Mouse (Mus musculus): ENCODE results near the gene Zfand2b. TPM values are rescaled to one million over a fixed set of nuclear protein-coding genes. Genes with fewer than 3 reads are reported as not detected.

The Zfand2b gene
- polyA plus RNA-seq, 1 experiment from 2014 or later, result 41.0 TPM

DNA sequence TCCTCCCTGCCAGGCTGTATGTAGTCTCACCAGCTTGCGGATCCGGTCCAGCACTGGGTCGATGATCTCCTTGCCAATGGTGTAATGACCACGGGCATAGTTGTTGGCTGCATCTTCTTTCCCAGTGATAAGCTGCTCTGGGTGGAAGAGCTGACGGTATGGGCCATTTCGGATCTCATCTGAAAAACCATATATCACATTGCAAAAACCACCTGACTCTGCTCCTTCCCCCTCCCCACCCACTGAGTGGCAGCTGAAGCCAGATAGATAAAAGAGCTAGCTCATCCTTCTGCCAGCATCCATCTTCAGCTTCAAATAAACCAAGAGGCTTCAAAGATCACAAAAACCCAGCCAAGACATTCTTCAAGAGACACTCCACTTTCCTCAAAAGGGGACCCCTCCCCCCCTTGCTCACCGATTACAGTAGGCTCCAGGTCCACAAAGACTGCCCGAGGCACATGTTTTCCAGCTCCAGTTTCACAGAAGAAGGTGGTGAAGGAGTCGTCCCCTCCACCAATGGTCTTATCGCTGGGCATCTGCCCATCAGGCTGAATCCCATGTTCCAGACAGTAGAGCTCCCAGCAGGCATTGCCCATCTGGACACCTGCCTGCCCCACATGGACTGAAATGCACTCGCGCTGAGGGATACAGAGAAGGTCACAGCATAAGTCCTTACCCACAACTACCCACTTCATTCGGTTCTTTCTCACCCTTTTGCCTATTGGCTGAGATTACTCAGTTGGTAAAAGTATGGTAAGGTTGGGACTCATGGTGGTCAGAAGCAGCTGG is 48.5 kb downstream of the Zfand2b start:
- Histone ChIP-seq H3K27ac (ENCODE audit: low read length) (peak overlapping the region; percentile 97), H3K36me3 (ENCODE audit: control insufficient read depth, insufficient read depth) (peaks cover 41% of the 10 kb centered on the region), H3K27me3 (ENCODE audit: control insufficient read depth, insufficient read depth, low read depth, low read length) (peaks cover 14% of the 10 kb centered on the region), H3K9me3 (replicated peaks; ENCODE audit: control insufficient read depth, low read length) (no peaks in the 10 kb centered on the region), H3K4me3 (ENCODE audit: low read depth, low read length) (peak overlapping the region; percentile 83), H3K9ac (ENCODE audit: low read depth, low read length) (peak overlapping the region; percentile 87), H3K4me1 (ENCODE audit: control insufficient read depth, low read depth, low read length) (peaks cover 67% of the 10 kb centered on the region), H3K4me2 (ENCODE audit: low read depth, low read length) (peak overlapping the region; percentile 97)
- peak; percentile 51 for ATAC-seq (ENCODE audit: low read depth)
- WGBS (ENCODE audit: insufficient replicate concordance), result 38% methylated on average over 13 of the region's 13 CpGs

GRCm38 (mm10) chr1:75217893-75218226 is 49.4 kb downstream of the Zfand2b start:
- peak overlapping the region; percentile 97 for H3K4me2 ChIP-seq (ENCODE audit: low read depth, low read length)
- peak overlapping the region; percentile 87 for H3K9ac ChIP-seq (ENCODE audit: low read depth, low read length)
- WGBS (ENCODE audit: insufficient replicate concordance), result 1% methylated on average over 6 of the region's 6 CpGs
- no peaks in the 10 kb centered on the region for H3K9me3 ChIP-seq (replicated peaks; ENCODE audit: control insufficient read depth, low read length)
- peaks cover 41% of the 10 kb centered on the region for H3K36me3 ChIP-seq (ENCODE audit: control insufficient read depth, insufficient read depth)
- peaks cover 14% of the 10 kb centered on the region for H3K27me3 ChIP-seq (ENCODE audit: control insufficient read depth, insufficient read depth, low read depth, low read length)
- H3K4me1 ChIP-seq (ENCODE audit: control insufficient read depth, low read depth, low read length), result peaks cover 59% of the 10 kb centered on the region
- peak overlapping the region; percentile 97 for H3K27ac ChIP-seq (ENCODE audit: low read length)
- peak overlapping the region; percentile 83 for H3K4me3 ChIP-seq (ENCODE audit: low read depth, low read length)
- no peak for ATAC-seq (ENCODE audit: low read depth)

DNA sequence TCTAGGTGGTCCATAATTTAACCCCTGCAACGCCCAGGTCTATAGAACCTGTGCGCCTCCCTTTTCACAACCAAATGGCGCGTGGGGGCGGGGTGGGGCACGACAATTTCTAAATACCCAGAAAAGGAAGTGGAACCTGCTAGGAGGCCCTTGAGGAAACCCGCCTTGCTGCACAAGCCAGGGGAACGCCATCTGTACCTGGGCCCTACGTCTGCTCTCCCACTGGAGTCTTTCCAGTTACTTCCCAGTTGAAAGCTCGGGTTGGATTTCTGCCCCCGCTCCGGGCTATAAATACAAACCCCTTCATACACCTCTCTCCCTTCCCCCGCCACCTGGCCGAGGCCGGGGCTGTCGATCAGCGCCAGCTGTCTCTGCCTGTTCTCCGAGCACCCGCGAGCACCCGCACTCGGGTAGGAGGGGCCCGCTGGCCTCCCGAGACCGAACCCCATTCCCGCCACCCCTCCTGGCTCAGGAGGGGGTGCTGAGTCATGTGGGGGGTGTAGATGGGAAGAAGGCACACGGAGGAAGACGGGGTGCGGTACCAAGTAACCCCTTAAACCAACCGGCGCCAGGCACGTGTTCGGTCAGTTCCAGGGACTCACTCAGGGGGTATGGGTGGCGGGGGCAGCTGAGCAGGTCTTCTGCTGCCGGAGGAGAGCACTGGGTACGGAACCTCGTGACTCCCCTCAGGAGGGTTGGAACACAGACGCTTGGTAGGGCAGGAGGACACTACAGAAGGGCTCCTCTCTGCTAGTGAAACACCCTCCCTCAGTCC is 50.0 kb downstream of the Zfand2b start:
- H3K9ac ChIP-seq (ENCODE audit: low read depth, low read length), result peak overlapping the region; percentile 87
- WGBS (ENCODE audit: insufficient replicate concordance), result under 1% methylated on average over 38 of the region's 38 CpGs
- peaks cover 14% of the 10 kb centered on the region for H3K27me3 ChIP-seq (ENCODE audit: control insufficient read depth, insufficient read depth, low read depth, low read length)
- ATAC-seq (ENCODE audit: low read depth), result peak; percentile 64
- H3K9me3 ChIP-seq (replicated peaks; ENCODE audit: control insufficient read depth, low read length), result no peaks in the 10 kb centered on the region
- peak overlapping the region; percentile 97 for H3K27ac ChIP-seq (ENCODE audit: low read length)
- peak overlapping the region; percentile 83 for H3K4me3 ChIP-seq (ENCODE audit: low read depth, low read length)
- H3K4me2 ChIP-seq (ENCODE audit: low read depth, low read length), result peak overlapping the region; percentile 97
- H3K36me3 ChIP-seq (ENCODE audit: control insufficient read depth, insufficient read depth), result peaks cover 36% of the 10 kb centered on the region
- H3K4me1 ChIP-seq (ENCODE audit: control insufficient read depth, low read depth, low read length), result peaks cover 53% of the 10 kb centered on the region

- Histone ChIP-seq H3K4me1 (ENCODE audit: control insufficient read depth, low read depth, low read length) (peaks cover 46% of the 10 kb centered on the region), H3K27me3 (ENCODE audit: control insufficient read depth, insufficient read depth, low read depth, low read length) (peaks cover 14% of the 10 kb centered on the region), H3K4me2 (ENCODE audit: low read depth, low read length) (peak overlapping the region; percentile 97), H3K36me3 (ENCODE audit: control insufficient read depth, insufficient read depth) (peaks cover 30% of the 10 kb centered on the region), H3K9ac (ENCODE audit: low read depth, low read length) (peak overlapping the region; percentile 87), H3K4me3 (ENCODE audit: low read depth, low read length) (peak overlapping the region; percentile 83), H3K27ac (ENCODE audit: low read length) (peak overlapping the region; percentile 97), H3K9me3 (replicated peaks; ENCODE audit: control insufficient read depth, low read length) (no peaks in the 10 kb centered on the region)
- WGBS (ENCODE audit: insufficient replicate concordance), result under 1% methylated on average over 24 of the region's 24 CpGs
- peak; percentile 90 for ATAC-seq (ENCODE audit: low read depth)
Measured at GRCm38 (mm10) chr1:75219078-75219477, 50.6 kb downstream of the Zfand2b start.

DNA sequence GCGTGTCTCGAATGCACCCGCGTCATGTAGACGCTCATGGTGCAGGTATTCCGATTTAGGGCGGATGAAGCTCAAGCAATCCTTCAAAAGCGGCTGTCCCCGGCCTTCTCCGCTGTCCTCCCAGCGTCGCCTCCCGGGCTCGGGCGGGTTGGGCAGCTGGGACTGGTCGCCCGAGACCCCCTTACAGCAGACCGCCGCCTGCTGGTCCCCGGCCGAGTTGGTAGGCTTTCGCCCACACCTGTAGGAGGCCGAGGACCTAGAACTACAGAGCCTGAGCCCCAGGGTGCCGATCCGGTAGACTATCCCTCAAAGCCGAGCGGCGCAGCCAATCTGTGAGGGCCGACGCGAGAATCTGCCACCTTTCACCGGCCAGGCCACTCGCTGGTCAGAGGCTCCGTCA is 51.1 kb downstream of the Zfand2b start, which contains the start of gene Tuba4a:
Gene Tuba4a (minus strand): TSS at position 335 of the 400 bp plus-strand sequence.
- peaks cover 14% of the 10 kb centered on the region for H3K27me3 ChIP-seq (ENCODE audit: control insufficient read depth, insufficient read depth, low read depth, low read length)
- H3K4me3 ChIP-seq (ENCODE audit: low read depth, low read length), result peak within 1 kb of the TSS; percentile 83
- peaks cover 42% of the 10 kb centered on the region for H3K4me1 ChIP-seq (ENCODE audit: control insufficient read depth, low read depth, low read length)
- H3K27ac ChIP-seq (ENCODE audit: low read length), result peak within 1 kb of the TSS; percentile 97
- ATAC-seq (ENCODE audit: low read depth), result peak; percentile 3; the same call in 1 of the 2 replicates
- H3K36me3 ChIP-seq (ENCODE audit: control insufficient read depth, insufficient read depth), result peaks cover 25% of the 10 kb centered on the region
- peak within 1 kb of the TSS; percentile 87 for H3K9ac ChIP-seq (ENCODE audit: low read depth, low read length)
- H3K4me2 ChIP-seq (ENCODE audit: low read depth, low read length), result peak within 1 kb of the TSS; percentile 97
- 2% methylated on average over 34 of the region's 34 CpGs for WGBS (ENCODE audit: insufficient replicate concordance)
- no peaks in the 10 kb centered on the region for H3K9me3 ChIP-seq (replicated peaks; ENCODE audit: control insufficient read depth, low read length)

Small RNAs within 50 kb of the gene (microRNA-seq; reads per million reads assigned to microRNA genes)
- not detected for gene Gm27943

Other genes starting within 250 kb of the Zfand2b start
- gene Cfap65, start 233.0 kb upstream of the Zfand2b start, polyA plus RNA-seq (2015; fragmentation: Nextera tagmentation; extraction: Ambion mirVana), result not detected in 2 replicates
- 2.6 and 4.0 TPM in 2 replicates for gene Ihh, start 217.0 kb upstream of the Zfand2b start, polyA plus RNA-seq (2015; fragmentation: Nextera tagmentation; extraction: Ambion mirVana)
- 5.6 and 6.0 TPM in 2 replicates for gene Nhej1, start 43.4 kb upstream of the Zfand2b start, polyA plus RNA-seq (2015; fragmentation: Nextera tagmentation; extraction: Ambion mirVana)
- 2.5 and 2.6 TPM in 2 replicates for gene Slc23a3, start 34.8 kb upstream of the Zfand2b start, polyA plus RNA-seq (2015; fragmentation: Nextera tagmentation; extraction: Ambion mirVana)
- gene Cnppd1, start 25.9 kb upstream of the Zfand2b start, polyA plus RNA-seq (2015; fragmentation: Nextera tagmentation; extraction: Ambion mirVana), result 46.2 and 51.1 TPM in 2 replicates
- 47.7 and 52.7 TPM in 2 replicates for gene Retreg2, start 25.9 kb upstream of the Zfand2b start, polyA plus RNA-seq (2015; fragmentation: Nextera tagmentation; extraction: Ambion mirVana)
- gene Abcb6, start 11.7 kb downstream of the Zfand2b start, polyA plus RNA-seq (2015; fragmentation: Nextera tagmentation; extraction: Ambion mirVana), result 55.5 and 56.5 TPM in 2 replicates
- gene Ankzf1, start 23.5 kb downstream of the Zfand2b start, polyA plus RNA-seq (2015; fragmentation: Nextera tagmentation; extraction: Ambion mirVana), result 9.2 and 12.0 TPM in 2 replicates
- 26.5 and 28.5 TPM in 2 replicates for gene Atg9a, start 23.6 kb downstream of the Zfand2b start, polyA plus RNA-seq (2015; fragmentation: Nextera tagmentation; extraction: Ambion mirVana)
- gene Glb1l, start 42.2 kb downstream of the Zfand2b start, polyA plus RNA-seq (2015; fragmentation: Nextera tagmentation; extraction: Ambion mirVana), result 3.7 and 3.9 TPM in 2 replicates
- 73.3 and 73.4 TPM in 2 replicates for gene Stk16, start 42.2 kb downstream of the Zfand2b start, polyA plus RNA-seq (2015; fragmentation: Nextera tagmentation; extraction: Ambion mirVana)
- 336 and 355 TPM in 2 replicates for gene Tuba4a, start 51.2 kb downstream of the Zfand2b start, polyA plus RNA-seq (2015; fragmentation: Nextera tagmentation; extraction: Ambion mirVana)
- gene A630095N17Rik, start 63.5 kb downstream of the Zfand2b start, polyA plus RNA-seq (2015; fragmentation: Nextera tagmentation; extraction: Ambion mirVana), result 0.25 TPM in 1 of 2 replicates, not detected in the other
- 33.8 and 33.9 TPM in 2 replicates for gene Dnajb2, start 67.8 kb downstream of the Zfand2b start, polyA plus RNA-seq (2015; fragmentation: Nextera tagmentation; extraction: Ambion mirVana)
- 0.04 and 0.11 TPM in 2 replicates for gene Ptprn, start 95.9 kb downstream of the Zfand2b start, polyA plus RNA-seq (2015; fragmentation: Nextera tagmentation; extraction: Ambion mirVana)
- 0.15 TPM in 1 of 2 replicates, not detected in the other for gene Resp18, start 109.8 kb downstream of the Zfand2b start, polyA plus RNA-seq (2015; fragmentation: Nextera tagmentation; extraction: Ambion mirVana)
- gene Dnpep, start 149.3 kb downstream of the Zfand2b start, polyA plus RNA-seq (2015; fragmentation: Nextera tagmentation; extraction: Ambion mirVana), result 52.4 and 52.7 TPM in 2 replicates
- gene Des, start 191.7 kb downstream of the Zfand2b start, polyA plus RNA-seq (2015; fragmentation: Nextera tagmentation; extraction: Ambion mirVana), result 7.2 and 13.9 TPM in 2 replicates
- gene Speg, start 206.7 kb downstream of the Zfand2b start, polyA plus RNA-seq (2015; fragmentation: Nextera tagmentation; extraction: Ambion mirVana), result 7.6 and 8.0 TPM in 2 replicates

All from liver, embryonic 16.5 days (tissue).